Mouse (Mus musculus) heart, embryonic 10.5 days (tissue): ENCODE measurements around the gene Itpkc. TPM values are rescaled to one million over a fixed set of nuclear protein-coding genes. Genes with fewer than 3 reads are reported as not detected.

Experiments
- DNase-seq: peaks from one replicate; pipeline ENCODE4 v3.0.0-alpha.2; 2017; ENCODE audit warnings: low spot score
- H3K27ac ChIP-seq: fragments of 300-500 bp; sonication (generic); 2 replicates; pipeline ENCODE4 v1.5.1; 2016; ENCODE audit warnings: mild to moderate bottlenecking
- H3K27me3 ChIP-seq: fragments of 300-500 bp; sonication (generic); 2 replicates; pipeline ENCODE4 v1.6.1; 2016; ENCODE audit warnings: mild to moderate bottlenecking; ENCODE audit not compliant: poor library complexity, insufficient read depth, severe bottlenecking
- H3K36me3 ChIP-seq: fragments of 300-500 bp; sonication (generic); 2 replicates; pipeline ENCODE4 v1.6.1; 2016; ENCODE audit warnings: mild to moderate bottlenecking, moderate library complexity
- H3K4me1 ChIP-seq: fragments of 300-500 bp; sonication (generic); 2 replicates; pipeline ENCODE4 v1.6.1; 2016; ENCODE audit warnings: mild to moderate bottlenecking
- H3K4me3 ChIP-seq: fragments of 300-500 bp; sonication (generic); 2 replicates; pipeline ENCODE4 v1.5.1; 2016; ENCODE audit warnings: mild to moderate bottlenecking, moderate library complexity
- H3K9me3 ChIP-seq: fragments of 300-500 bp; sonication (generic); 2 replicates; pipeline ENCODE4 v1.6.1; 2016; ENCODE audit warnings: mild to moderate bottlenecking, moderate library complexity
- WGBS: fragments of 180-500 bp; shearing (Covaris S2); methylation state at CpG from one replicate; pipeline ENCODE4 v1.1.7; 2016; 5-methylcytosine and 5-hydroxymethylcytosine counted together
- polyA plus RNA-seq: library from polyadenylated mRNA; unstranded; fragments of >200 nt; fragmentation: Nextera tagmentation; extraction: Ambion mirVana; gene quantifications from 2 replicates; pipeline ENCODE4 v1.2.1, GENCODE M21; 2016

The Itpkc gene
- polyA plus RNA-seq, result 3.4 and 5.0 TPM in 2 replicates

DNA sequence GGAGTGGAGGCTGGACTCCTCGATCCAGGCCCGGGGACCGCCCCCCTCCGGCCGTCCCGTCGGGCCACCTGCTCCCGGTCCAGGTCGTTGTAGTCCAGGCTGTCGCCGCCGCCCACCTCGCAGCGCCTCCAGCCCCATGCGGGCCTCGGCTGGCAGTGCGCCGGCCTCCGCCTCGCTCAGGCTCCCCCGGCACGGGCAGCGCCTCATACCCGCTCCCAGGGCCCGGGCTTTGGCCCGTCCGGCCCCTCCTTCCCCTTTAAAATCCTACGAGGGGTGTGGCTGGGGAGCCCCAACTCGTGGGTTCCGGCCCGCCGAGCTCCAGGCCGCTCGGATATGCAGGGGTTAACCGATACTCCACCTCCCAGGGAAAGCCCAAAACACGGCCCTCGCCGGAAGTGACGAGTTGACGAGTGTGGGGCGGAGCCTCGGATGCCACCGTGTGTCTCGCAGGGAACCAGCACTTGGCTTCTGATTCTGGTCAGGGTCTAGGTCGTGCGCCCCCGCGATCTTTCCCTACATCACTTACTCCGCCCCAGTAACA is at the start of gene Itpkc:
Gene Itpkc (minus strand): TSS at position 381 of the 541 bp plus-strand sequence.
- Histone ChIP-seq H3K4me1 (peaks cover 48% of the 10 kb centered on the region), H3K9me3 (no peaks in the 10 kb centered on the region), H3K27me3 (no peaks in the 10 kb centered on the region), H3K36me3 (no peaks in the 10 kb centered on the region), H3K4me3 (peak within 1 kb of the TSS; percentile 89), H3K27ac (peak within 1 kb of the TSS; percentile 93)
- under 1% methylated on average over 49 of the region's 49 CpGs for WGBS
- peak; percentile 98 for DNase-seq

DNA sequence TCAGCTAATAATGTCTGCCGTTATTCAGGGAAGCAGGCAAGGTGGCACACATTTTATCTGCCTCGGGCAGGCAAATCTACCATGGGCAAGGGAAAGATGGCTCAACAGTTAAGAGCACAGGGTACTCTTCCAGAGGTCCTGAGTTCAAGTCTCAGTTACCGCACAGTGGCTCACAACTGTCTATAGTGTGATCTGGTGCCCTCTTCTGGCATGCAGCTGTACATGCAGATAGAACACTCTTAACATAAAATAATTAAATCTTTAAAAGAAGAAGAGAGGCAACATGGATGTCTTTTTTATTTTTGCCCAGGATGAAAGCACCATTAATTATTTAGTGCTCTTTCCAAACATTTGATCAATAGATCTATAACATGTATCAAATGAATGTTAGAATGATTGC is 48.7 kb upstream of the Itpkc start:
- Histone ChIP-seq H3K4me1 (peaks cover 3% of the 10 kb centered on the region; the same call in 1 of the 2 replicates), H3K27me3 (no peaks in the 10 kb centered on the region), H3K27ac (no peak overlapping the region), H3K4me3 (no peak overlapping the region), H3K9me3 (no peaks in the 10 kb centered on the region), H3K36me3 (peaks cover 75% of the 10 kb centered on the region)
- WGBS, result 89% methylated on average over 3 of the region's 3 CpGs
- DNase-seq, result no peak

GRCm38 (mm10) chr7:27276021-27276420 is 47.6 kb upstream of the Itpkc start:
- WGBS, result 61% methylated on average over 7 of the region's 7 CpGs
- no peak overlapping the region for H3K27ac ChIP-seq
- H3K4me3 ChIP-seq, result no peak overlapping the region
- no peaks in the 10 kb centered on the region for H3K27me3 ChIP-seq
- H3K4me1 ChIP-seq, result peaks cover 3% of the 10 kb centered on the region; the same call in 1 of the 2 replicates
- DNase-seq, result no peak
- no peaks in the 10 kb centered on the region for H3K9me3 ChIP-seq
- peaks cover 77% of the 10 kb centered on the region for H3K36me3 ChIP-seq

DNA sequence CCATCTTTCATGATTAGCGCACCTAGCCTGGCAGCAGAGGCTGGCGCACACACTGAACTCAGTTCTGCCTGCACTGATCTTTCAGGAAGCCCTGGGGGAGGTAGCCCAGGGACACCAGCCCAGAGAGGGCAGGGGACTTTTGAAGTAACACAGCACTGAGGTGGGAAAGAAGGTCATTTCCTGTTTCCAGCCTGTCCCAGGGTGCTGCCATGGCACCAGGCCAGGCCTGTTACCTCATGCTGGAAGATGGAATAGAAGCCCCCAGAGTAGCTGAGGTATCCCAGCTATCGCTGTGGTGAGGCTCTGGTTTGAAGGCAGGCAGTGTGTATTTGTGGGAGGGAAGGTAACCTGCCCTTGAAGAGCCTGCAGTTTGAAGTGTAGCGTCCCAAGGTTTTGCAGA is 46.5 kb upstream of the Itpkc start:
- Histone ChIP-seq H3K9me3 (no peaks in the 10 kb centered on the region), H3K4me3 (no peak overlapping the region), H3K27me3 (no peaks in the 10 kb centered on the region), H3K4me1 (peaks cover 3% of the 10 kb centered on the region; the same call in 1 of the 2 replicates), H3K27ac (no peak overlapping the region), H3K36me3 (peaks cover 80% of the 10 kb centered on the region)
- WGBS, result 88% methylated on average over 4 of the region's 4 CpGs
- DNase-seq, result no peak

GRCm38 (mm10) chr7:27273739-27274351 is 45.4 kb upstream of the Itpkc start:
- Histone ChIP-seq H3K9me3 (no peaks in the 10 kb centered on the region), H3K27me3 (no peaks in the 10 kb centered on the region), H3K27ac (peak overlapping the region; percentile 73; the same call in 1 of the 2 replicates), H3K4me1 (peaks cover 3% of the 10 kb centered on the region; the same call in 1 of the 2 replicates), H3K4me3 (peak overlapping the region; percentile 47), H3K36me3 (peaks cover 81% of the 10 kb centered on the region)
- DNase-seq, result peak; percentile 84
- 44% methylated on average over 32 of the region's 32 CpGs for WGBS

- H3K9me3 ChIP-seq, result no peaks in the 10 kb centered on the region
- H3K36me3 ChIP-seq, result peaks cover 73% of the 10 kb centered on the region
- H3K27ac ChIP-seq, result no peak overlapping the region
- no peak for DNase-seq
- H3K4me3 ChIP-seq, result no peak overlapping the region
- H3K27me3 ChIP-seq, result no peaks in the 10 kb centered on the region
- peaks cover 11% of the 10 kb centered on the region; the same call in 1 of the 2 replicates for H3K4me1 ChIP-seq
- 81% methylated on average over 8 of the region's 8 CpGs for WGBS
These were observed 43.0 kb upstream of the Itpkc start for GRCm38 (mm10) chr7:27271423-27271822.

- peak overlapping the region; percentile 37 for H3K4me3 ChIP-seq
- peaks cover 56% of the 10 kb centered on the region for H3K36me3 ChIP-seq
- H3K27me3 ChIP-seq, result no peaks in the 10 kb centered on the region
- 51% methylated on average over 20 of the region's 20 CpGs for WGBS
- H3K9me3 ChIP-seq, result no peaks in the 10 kb centered on the region
- DNase-seq, result no peak
- H3K4me1 ChIP-seq, result peaks cover 12% of the 10 kb centered on the region; the same call in 1 of the 2 replicates
- H3K27ac ChIP-seq, result peak overlapping the region; percentile 72; the same call in 1 of the 2 replicates
These were observed 38.2 kb upstream of the Itpkc start for GRCm38 (mm10) chr7:27266515-27267128.

- no peak overlapping the region for H3K4me3 ChIP-seq
- DNase-seq, result no peak
- H3K27ac ChIP-seq, result no peak overlapping the region
- peaks cover 40% of the 10 kb centered on the region for H3K36me3 ChIP-seq
- H3K27me3 ChIP-seq, result no peaks in the 10 kb centered on the region
- H3K9me3 ChIP-seq, result no peaks in the 10 kb centered on the region
- WGBS, result 89% methylated on average over 12 of the region's 12 CpGs
- peaks cover 13% of the 10 kb centered on the region for H3K4me1 ChIP-seq
These were observed 36.3 kb upstream of the Itpkc start for GRCm38 (mm10) chr7:27264761-27265160.

DNA sequence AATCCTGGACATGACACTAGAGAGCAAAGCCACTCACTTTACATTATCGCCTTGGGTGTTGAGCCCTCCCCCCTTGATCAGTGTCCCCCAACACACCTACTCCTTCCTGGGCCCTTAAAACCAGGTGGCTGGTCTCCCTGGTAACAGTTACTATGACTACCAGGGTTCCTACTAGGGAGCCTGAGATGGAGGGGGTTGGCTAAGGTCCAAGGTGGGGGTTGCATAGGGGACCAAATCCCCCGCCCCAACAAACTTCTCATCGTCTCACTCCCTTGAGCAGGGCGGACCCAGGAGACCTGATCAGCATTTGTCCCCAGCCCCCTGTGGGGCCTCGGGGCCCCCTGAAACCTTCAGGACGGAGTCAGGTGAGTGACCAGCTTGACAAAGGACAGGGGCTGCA is 33.4 kb upstream of the Itpkc start:
- WGBS, result 81% methylated on average over 6 of the region's 6 CpGs
- no peak for DNase-seq
- Histone ChIP-seq H3K27me3 (no peaks in the 10 kb centered on the region), H3K27ac (no peak overlapping the region), H3K4me3 (no peak overlapping the region), H3K4me1 (peaks cover 30% of the 10 kb centered on the region), H3K36me3 (peaks cover 18% of the 10 kb centered on the region), H3K9me3 (no peaks in the 10 kb centered on the region)

DNA sequence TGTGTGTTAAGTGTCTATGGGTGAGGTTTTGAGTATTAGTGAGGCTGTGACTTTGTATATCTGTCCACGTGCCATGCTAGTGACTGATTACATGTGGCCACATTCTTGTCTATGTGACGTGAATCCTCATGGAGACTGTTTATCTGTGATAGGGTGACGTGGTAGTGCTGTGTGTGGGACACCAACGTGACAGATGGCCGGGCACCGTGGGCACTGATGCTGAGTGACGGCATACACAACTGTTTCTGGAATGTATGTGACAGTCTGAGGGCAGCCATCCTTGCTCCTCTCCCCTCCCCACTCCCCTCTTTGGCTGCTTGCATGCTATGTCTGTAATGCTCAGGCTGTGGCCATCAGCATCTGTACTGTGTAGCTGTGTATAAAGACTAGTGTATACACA is 32.4 kb upstream of the Itpkc start:
- no peaks in the 10 kb centered on the region for H3K27me3 ChIP-seq
- H3K27ac ChIP-seq, result no peak overlapping the region
- no peaks in the 10 kb centered on the region for H3K9me3 ChIP-seq
- H3K36me3 ChIP-seq, result peaks cover 14% of the 10 kb centered on the region
- DNase-seq, result no peak
- peaks cover 32% of the 10 kb centered on the region for H3K4me1 ChIP-seq
- WGBS, result 79% methylated on average over 7 of the region's 7 CpGs
- H3K4me3 ChIP-seq, result no peak overlapping the region

DNA sequence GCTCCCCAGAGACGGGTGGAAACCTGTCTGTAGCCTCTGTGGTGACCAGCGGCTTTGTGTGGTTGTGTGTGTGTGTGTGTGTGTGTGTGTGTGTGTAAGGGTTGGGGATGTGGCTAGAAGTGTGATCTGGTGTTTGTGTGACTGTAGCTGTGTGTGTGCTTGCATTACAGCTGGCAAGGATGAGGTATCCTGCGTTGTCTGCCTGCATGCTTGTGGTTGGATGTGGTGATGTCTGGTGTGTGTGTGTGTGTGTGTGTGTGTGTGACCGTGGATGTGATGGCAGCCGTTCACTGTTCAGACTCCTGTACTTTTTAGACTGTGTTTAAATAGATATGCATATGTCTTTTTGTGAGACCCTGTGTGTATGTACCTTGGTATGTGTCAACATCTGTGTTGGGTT is 31.3 kb upstream of the Itpkc start:
- peak overlapping the region; percentile 92 for H3K27ac ChIP-seq

GRCm38 (mm10) chr7:27259271-27259721 is 30.8 kb upstream of the Itpkc start:
- DNase-seq, result no peak
- peak overlapping the region; percentile 92 for H3K27ac ChIP-seq
- no peaks in the 10 kb centered on the region for H3K27me3 ChIP-seq

More for the DNA sequence above, 31.3 kb upstream of the Itpkc start:
- Histone ChIP-seq H3K36me3 (peaks cover 10% of the 10 kb centered on the region), H3K27me3 (no peaks in the 10 kb centered on the region), H3K9me3 (no peaks in the 10 kb centered on the region), H3K4me3 (peak overlapping the region; percentile 92), H3K4me1 (peaks cover 37% of the 10 kb centered on the region)
- WGBS, result 44% methylated on average over 5 of the region's 5 CpGs
- no peak for DNase-seq

More at GRCm38 (mm10) chr7:27259271-27259721, 30.8 kb upstream of the Itpkc start:
- 3% methylated on average over 9 of the region's 9 CpGs for WGBS
- H3K4me3 ChIP-seq, result peak overlapping the region; percentile 92
- H3K4me1 ChIP-seq, result peaks cover 37% of the 10 kb centered on the region
- H3K36me3 ChIP-seq, result peaks cover 13% of the 10 kb centered on the region
- H3K9me3 ChIP-seq, result no peaks in the 10 kb centered on the region
